In genomic region chr1:192522376-192523178, GRCm38 (mm10) we compare ENCODE assay signal across 12 mouse cellular contexts.
DNase-seq lines count a peak whose midpoint lies in the region; ATAC-seq and TF ChIP-seq lines count a peak whose summit lies in the region.
"Had no signal": no experiment of that assay in that cellular context is flagged by ENCODE, and none has a peak within 500 bp of the region (broad histone marks: within the 10 kb centered on the region; RNA-seq: fewer than 3 reads in every experiment).

No protein-coding gene starts in this region.

- no peaks in the 10 kb centered on the region for H3K9me3 ChIP-seq in heart, embryonic 12.5 days (replicated peaks)
- no peaks in the 10 kb centered on the region for H3K9me3 ChIP-seq in ES-Bruce4 (replicated peaks; ENCODE audit: control insufficient read depth, insufficient read depth, low read length, poor library complexity, severe bottlenecking)
- no peaks in the 10 kb centered on the region for H3K9me3 ChIP-seq in midbrain, embryonic 13.5 days
- H3K9me3 ChIP-seq: lung, embryonic 15.5 days had no signal

- no peaks in the 10 kb centered on the region for H3K79me2 ChIP-seq in heart, adult 2 months (replicated peaks; ENCODE audit: control insufficient read depth, insufficient read depth, low read length)

- intact Hi-C loops in heart, adult 2 months (cut with DNase I): no loop called here

- H3K27me3 ChIP-seq in heart, embryonic 12.5 days (replicated peaks): no peaks in the 10 kb centered on the region
- no peaks in the 10 kb centered on the region for H3K27me3 ChIP-seq in heart, adult 2 months (ENCODE audit: control insufficient read depth, insufficient read depth, low read length)
- no peaks in the 10 kb centered on the region for H3K27me3 ChIP-seq in ES-Bruce4 (ENCODE audit: control insufficient read depth, insufficient read depth, low read length, poor library complexity, severe bottlenecking)
- H3K27me3 ChIP-seq in midbrain, embryonic 13.5 days: no peaks in the 10 kb centered on the region
- H3K27me3 ChIP-seq: lung, embryonic 15.5 days had no signal

- no peaks in the 10 kb centered on the region for H3K36me3 ChIP-seq in heart, embryonic 12.5 days
- H3K36me3 ChIP-seq in heart, adult 2 months (ENCODE audit: control insufficient read depth, insufficient read depth, low read length): no peaks in the 10 kb centered on the region
- no peaks in the 10 kb centered on the region for H3K36me3 ChIP-seq in ES-Bruce4 (ENCODE audit: control insufficient read depth, insufficient read depth, low read length, poor library complexity, severe bottlenecking)
- no peaks in the 10 kb centered on the region for H3K36me3 ChIP-seq in midbrain, embryonic 13.5 days
- H3K36me3 ChIP-seq: lung, embryonic 15.5 days had no signal

- peaks cover 30% of the 10 kb centered on the region for H3K4me1 ChIP-seq in heart, embryonic 12.5 days (replicated peaks)
- H3K4me1 ChIP-seq in heart, adult 2 months (ENCODE audit: control insufficient read depth, insufficient read depth, low read length): no peaks in the 10 kb centered on the region; the same call in 1 of the 2 replicates
- H3K4me1 ChIP-seq in ES-Bruce4 (ENCODE audit: control insufficient read depth, insufficient read depth, low read length): peaks cover 2% of the 10 kb centered on the region
- peaks cover 50% of the 10 kb centered on the region for H3K4me1 ChIP-seq in midbrain, embryonic 13.5 days (replicated peaks)
- H3K4me1 ChIP-seq: lung, embryonic 15.5 days had no signal

- 46% methylated on average over 12 of the region's 12 CpGs for WGBS in heart, embryonic 12.5 days
- WGBS in heart, adult 2 months: 44% methylated on average over 12 of the region's 12 CpGs
- 32% methylated on average over 12 of the region's 12 CpGs for WGBS in midbrain, embryonic 13.5 days

- H3K4me3 ChIP-seq in heart, embryonic 12.5 days: no peak overlapping the region
- H3K4me3 ChIP-seq in heart, adult 2 months: no peak overlapping the region
- no peak overlapping the region for H3K4me3 ChIP-seq in ES-Bruce4 (ENCODE audit: low read depth, low read length)
- H3K4me3 ChIP-seq in midbrain, embryonic 13.5 days (replicated peaks): no peak overlapping the region
- H3K4me3 ChIP-seq: lung, embryonic 15.5 days had no signal

- ATAC-seq in heart, embryonic 12.5 days (ENCODE audit: insufficient number of reproducible peaks, low FRiP score): peak; percentile 23; the same call in 1 of the 2 replicates
- ATAC-seq in midbrain, embryonic 13.5 days: no peak
- ATAC-seq: intestine, embryonic 16.5 days had no signal

- no peak for TF ChIP-seq CTCF in heart, adult 2 months (IDR thresholded peaks at IDR 0.05)
- no peak for TF ChIP-seq CTCF in ES-Bruce4 (IDR thresholded peaks at IDR 0.05; ENCODE audit: low read depth, low read length)
- no peak for TF ChIP-seq CTCF in brain, embryonic 14.5 days (IDR thresholded peaks at IDR 0.05; ENCODE audit: borderline replicate concordance, extremely low read depth, insufficient read depth, insufficient read length)

- TF ChIP-seq EP300 in heart, adult 2 months (IDR thresholded peaks at IDR 0.05; ENCODE audit: insufficient read depth, low read depth, low read length): no peak
- peak; percentile 89 for TF ChIP-seq EP300 in ES-Bruce4 (IDR thresholded peaks at IDR 0.05; ENCODE audit: insufficient read depth, low read depth, low read length)

- no peak overlapping the region for H3K9ac ChIP-seq in heart, embryonic 12.5 days
- no peak overlapping the region for H3K9ac ChIP-seq in heart, adult 2 months (ENCODE audit: low read depth, low read length)
- no peak overlapping the region for H3K9ac ChIP-seq in ES-Bruce4 (ENCODE audit: low read depth, poor library complexity, severe bottlenecking)
- no peak overlapping the region for H3K9ac ChIP-seq in midbrain, embryonic 13.5 days (replicated peaks)
- H3K9ac ChIP-seq: lung, embryonic 15.5 days had no signal

- no peak for TF ChIP-seq POLR2A in heart, adult 2 months (IDR thresholded peaks at IDR 0.05; ENCODE audit: insufficient read depth, low read depth, low read length)
- TF ChIP-seq POLR2A in ES-Bruce4 (IDR thresholded peaks at IDR 0.05; ENCODE audit: insufficient read depth, low read length): no peak
- no peak for TF ChIP-seq POLR2A in brain, embryonic 14.5 days (IDR thresholded peaks at IDR 0.05; ENCODE audit: borderline replicate concordance, extremely low read depth, insufficient read depth, insufficient read length, poor library complexity, severe bottlenecking)

- H3K4me2 ChIP-seq in heart, embryonic 12.5 days: no peak overlapping the region
- H3K4me2 ChIP-seq in midbrain, embryonic 13.5 days (replicated peaks): no peak overlapping the region
- H3K4me2 ChIP-seq: lung, embryonic 15.5 days had no signal

- no peak overlapping the region for H3K27ac ChIP-seq in heart, embryonic 12.5 days (ENCODE audit: poor library complexity, severe bottlenecking)
- no peak overlapping the region for H3K27ac ChIP-seq in heart, adult 2 months
- H3K27ac ChIP-seq in ES-Bruce4 (ENCODE audit: insufficient read depth, low read length): no peak overlapping the region
- peak overlapping the region; percentile 11; the same call in 1 of the 2 replicates for H3K27ac ChIP-seq in midbrain, embryonic 13.5 days
- H3K27ac ChIP-seq: lung, embryonic 15.5 days had no signal

- DNase-seq in heart, adult 2 months: no peak
- peak; percentile 34 for DNase-seq in brain, embryonic 14.5 days (ENCODE audit: low read depth)
- no peak for DNase-seq in urinary bladder, postnatal 10 days (ENCODE audit: low spot score)
- DNase-seq in spleen, postnatal 14 days (ENCODE audit: low spot score in 2 of 2): no peak
- no peak for DNase-seq in natural killer cell, adult 2 months (ENCODE audit: low spot score in 2 of 2)
- DNase-seq: adrenal gland, adult 2 months; cerebellum, postnatal 14 days had no signal
